In the genomic region with DNA sequence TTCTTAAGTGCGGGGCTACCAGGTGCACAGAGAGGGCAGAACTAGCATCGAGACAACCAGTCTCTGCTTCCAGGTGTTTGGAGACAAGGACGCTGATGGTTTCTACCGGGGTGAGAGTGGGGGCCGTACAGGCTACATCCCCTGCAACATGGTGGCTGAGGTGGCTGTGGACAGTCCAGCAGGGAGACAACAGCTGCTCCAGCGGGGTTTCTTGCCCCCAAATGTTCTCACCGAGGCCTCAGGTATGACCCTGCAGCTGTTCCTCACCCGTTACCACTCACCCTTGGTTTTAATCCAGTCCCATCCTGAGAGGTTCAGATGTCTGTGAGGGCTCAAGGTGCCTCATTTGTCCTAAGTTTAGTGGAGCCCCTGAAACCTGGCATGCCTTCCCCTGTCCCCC, we compare ENCODE assay signal across 17 mouse cellular contexts.
"Had no signal": no experiment of that assay in that cellular context is flagged by ENCODE, and none has a peak within 500 bp of the region (broad histone marks: within the 10 kb centered on the region; RNA-seq: fewer than 3 reads in every experiment).

No protein-coding gene starts in this region.

- ATAC-seq: hindbrain, embryonic 16.5 days; inflammation-experienced regulatory T-cells, adult 6 months; intestine, embryonic 15.5 days; intestine, postnatal 0 days had no signal

- DNase-seq: gastrocnemius, postnatal 14 days; gastrocnemius, postnatal 36 days; heart, adult 11 months; heart, adult 2 months; heart, postnatal 14 days; heart, postnatal 36 days; kidney, adult 18-20 months; kidney, adult 8-10 months; kidney, postnatal 10 days; kidney, postnatal 25 days; kidney, postnatal 4 days; liver; liver, embryonic 13.5 days had no signal
